Mouse (Mus musculus) brain, adult 2 months (tissue): ENCODE measurements at regions not wholly inside any gene's neighbourhood (a gene's known extent, or its start where the extent isn't known, plus 50 kb on each side); places are given as distances from the start of the nearest gene placed in this dataset.

Source experiments
- DNase-seq: peaks from one replicate; pipeline ENCODE4 v3.0.0; 2011; ENCODE audit warnings: low read depth, low spot score

- DNase-seq: peak; percentile 10
Measured at GRCm38 (mm10) chr6:94957990-94958389, 159.1 kb upstream of the Kbtbd8 start.

GRCm38 (mm10) chr6:94957172-94957668 lies 159.8 kb upstream of the Kbtbd8 start:
- no peak for DNase-seq

DNA sequence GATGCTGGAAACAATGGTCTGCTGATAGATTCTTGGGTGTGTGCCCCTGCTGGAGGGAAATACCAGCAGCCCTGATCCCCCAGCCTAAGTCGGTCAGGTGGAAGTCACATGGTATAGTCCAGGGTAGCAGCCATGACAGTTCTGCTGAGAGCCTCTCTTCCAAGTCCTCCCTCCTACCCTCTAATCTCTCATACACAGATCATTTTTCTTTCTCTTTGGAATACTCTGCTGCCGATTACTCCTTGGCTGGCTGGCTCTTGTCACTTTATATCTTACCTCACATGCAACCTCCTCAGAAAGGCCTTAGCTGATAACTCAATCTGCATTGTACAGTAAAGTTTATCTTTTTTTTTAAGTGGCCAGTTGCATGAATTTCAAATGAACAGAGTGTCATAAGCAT lies 162.5 kb upstream of the Kbtbd8 start:
- DNase-seq: no peak

DNA sequence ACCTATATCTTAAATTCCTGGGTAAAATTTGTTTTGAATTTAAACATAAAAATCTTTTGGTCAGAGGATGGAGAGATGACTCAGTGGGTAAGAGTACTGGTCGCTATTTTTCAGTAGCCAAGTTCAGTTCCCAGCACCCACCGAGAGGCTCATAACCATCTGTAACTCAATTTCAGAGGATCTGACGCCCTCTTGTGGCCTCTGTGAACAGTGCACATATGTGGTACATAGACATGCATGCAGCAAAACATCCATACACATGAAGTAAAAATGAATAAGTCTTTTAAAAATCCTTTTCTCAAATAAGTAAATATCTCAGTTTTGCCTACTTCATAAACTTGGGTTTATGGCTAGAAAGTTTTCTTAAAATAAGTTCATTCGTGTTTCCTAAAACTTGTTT lies 163.4 kb upstream of the Kbtbd8 start:
- DNase-seq: no peak

- no peak for DNase-seq
Measured at GRCm38 (mm10) chr6:94951971-94952768, 164.9 kb upstream of the Kbtbd8 start.

DNA sequence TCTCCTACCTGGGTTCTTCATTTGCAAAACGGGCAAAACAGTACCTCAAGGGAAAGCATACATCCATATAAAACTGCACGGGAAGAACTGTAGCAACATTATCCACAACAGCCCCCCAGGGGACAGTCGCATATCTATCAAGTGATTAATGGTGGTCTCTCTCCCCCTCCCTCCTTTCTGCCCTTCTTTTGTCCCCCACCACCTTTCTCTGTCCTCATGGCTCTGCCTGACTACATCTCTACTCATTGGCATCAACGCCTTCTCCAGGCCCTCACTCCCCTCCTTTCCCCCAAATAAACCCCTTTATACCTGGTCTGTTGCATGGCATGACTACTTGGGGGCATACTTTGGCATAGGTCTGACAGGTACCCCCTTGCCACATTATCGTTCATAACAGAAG lies 166.1 kb upstream of the Kbtbd8 start:
- no peak for DNase-seq

DNA sequence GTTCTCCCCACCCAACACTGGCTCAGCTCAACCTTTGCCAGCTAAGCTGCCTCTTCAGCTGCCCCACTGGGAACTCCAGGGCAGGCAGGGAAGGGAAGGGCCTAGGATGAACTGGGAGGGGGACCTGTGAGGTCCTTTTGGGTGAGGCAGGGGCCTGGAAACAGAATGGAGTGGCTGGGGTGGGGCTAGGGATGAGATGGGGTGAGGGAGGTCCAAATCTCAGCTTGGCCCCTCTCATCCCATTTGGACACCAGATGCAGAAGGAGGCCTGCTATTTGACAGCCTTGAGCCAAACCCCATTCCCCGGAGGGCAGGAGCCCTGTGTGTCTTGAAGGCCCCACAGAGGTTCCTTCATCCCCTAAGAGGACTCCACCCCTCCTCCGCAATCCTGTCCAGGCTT lies 166.7 kb upstream of the Kbtbd8 start:
- DNase-seq: no peak

GRCm38 (mm10) chr6:94946352-94946900 lies 170.6 kb upstream of the Kbtbd8 start:
- no peak for DNase-seq

- DNase-seq: no peak
Measured at GRCm38 (mm10) chr6:94945715-94946114, 171.3 kb upstream of the Kbtbd8 start.

DNA sequence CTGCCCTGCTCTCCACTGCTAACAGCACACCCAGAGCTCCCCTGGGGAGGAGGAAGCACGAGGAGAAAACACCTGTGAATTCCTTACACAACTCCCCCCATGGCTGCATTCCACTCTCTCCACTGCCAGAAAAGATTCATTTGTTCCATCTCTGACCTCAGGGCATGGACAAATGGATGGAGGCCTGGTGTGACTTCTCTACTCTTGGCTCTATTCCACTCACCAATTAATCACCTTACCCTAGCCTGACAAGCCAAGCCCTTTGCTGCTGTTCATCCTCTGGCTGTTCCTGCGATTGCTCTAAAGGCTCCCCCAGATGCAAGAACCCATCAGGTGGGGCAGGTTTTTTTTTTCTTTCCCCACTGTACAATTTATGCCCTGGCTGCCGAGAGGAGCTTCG lies 172.8 kb upstream of the Kbtbd8 start:
- no peak for DNase-seq

DNA sequence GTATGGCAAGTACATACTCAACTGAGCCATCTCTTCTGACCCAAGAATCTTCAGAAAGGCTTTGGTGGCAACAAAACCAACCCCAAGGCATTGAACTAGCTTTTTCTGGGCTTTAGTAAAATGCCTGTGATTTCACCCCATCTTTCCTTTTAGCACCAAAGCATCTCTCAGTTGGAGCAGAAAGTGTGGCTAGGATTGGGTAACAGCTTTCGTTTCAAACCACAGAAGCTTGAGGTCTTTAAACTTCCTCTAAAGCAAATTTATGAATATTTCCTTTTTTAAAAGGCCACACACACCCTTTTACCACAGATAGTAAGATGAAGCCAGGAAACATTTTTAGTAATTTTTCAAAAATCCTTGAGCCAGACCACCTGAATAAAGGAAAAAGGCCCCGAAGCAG lies 178.1 kb upstream of the Kbtbd8 start:
- DNase-seq: no peak

DNA sequence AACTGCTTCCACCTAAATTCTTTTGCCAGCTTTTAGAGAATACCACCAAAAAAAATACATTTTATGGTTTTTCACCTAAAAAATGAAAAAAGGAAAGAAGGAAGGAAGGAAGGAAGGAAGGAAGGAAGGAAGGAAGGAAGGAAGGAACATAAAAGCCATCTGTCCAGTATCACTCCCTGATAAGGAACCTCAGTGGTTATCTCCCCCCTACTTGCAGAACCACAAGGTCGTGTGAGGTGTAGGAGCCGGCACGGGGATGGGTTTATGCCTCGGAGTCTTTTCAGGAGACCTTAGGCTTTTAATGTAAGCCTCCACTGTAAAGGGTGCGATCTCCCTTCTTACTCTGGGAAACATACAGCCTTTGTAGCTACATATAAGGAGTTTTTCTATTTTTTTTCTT lies 180.8 kb upstream of the Kbtbd8 start:
- DNase-seq: no peak

- DNase-seq: no peak
Measured at GRCm38 (mm10) chr6:94935706-94936105, 181.3 kb upstream of the Kbtbd8 start.

- no peak for DNase-seq
Measured at GRCm38 (mm10) chr6:94927811-94928210, 189.2 kb upstream of the Kbtbd8 start.

GRCm38 (mm10) chr6:94926652-94927211 lies 190.3 kb upstream of the Kbtbd8 start:
- no peak for DNase-seq

DNA sequence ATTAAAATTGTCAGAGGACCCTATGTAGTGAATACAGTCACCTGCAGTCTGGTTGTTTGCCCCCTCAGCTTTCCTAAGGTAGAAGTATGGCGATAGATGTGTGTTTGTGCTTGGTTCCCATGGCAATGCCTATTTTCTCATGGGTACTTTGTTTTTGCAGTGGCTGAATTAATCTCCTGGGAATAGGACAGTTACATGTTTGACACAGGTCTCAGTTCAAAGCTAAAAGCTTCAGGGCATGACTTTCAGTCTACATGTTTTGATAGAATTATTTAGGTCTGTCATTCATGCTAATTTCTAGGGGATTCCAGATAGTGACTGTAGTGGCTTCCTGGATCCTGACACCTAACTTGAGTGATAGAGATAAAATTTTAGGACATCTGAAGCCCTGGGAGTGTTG lies 191.6 kb upstream of the Kbtbd8 start:
- DNase-seq: no peak

- no peak for DNase-seq
Measured at GRCm38 (mm10) chr6:94924338-94925039, 192.6 kb upstream of the Kbtbd8 start.

DNA sequence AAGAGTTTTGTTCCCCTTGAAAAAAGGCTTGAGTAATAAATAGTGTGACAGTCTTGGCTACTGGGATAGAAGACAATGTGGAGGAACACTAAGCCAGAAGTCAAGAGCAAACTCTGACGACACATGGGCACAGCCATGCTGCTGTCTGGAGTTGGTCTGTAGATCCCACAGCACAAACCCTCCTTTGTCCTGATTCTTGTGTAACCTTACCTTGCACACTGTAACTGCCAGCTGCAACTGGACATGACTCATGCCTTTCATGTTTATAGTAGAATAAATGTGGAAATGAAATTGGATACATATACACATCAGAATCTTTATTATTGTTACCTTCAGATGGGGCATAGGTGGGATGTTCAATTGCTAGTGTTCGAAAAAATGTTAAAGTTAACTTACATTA lies 195.3 kb upstream of the Kbtbd8 start:
- DNase-seq: no peak

DNA sequence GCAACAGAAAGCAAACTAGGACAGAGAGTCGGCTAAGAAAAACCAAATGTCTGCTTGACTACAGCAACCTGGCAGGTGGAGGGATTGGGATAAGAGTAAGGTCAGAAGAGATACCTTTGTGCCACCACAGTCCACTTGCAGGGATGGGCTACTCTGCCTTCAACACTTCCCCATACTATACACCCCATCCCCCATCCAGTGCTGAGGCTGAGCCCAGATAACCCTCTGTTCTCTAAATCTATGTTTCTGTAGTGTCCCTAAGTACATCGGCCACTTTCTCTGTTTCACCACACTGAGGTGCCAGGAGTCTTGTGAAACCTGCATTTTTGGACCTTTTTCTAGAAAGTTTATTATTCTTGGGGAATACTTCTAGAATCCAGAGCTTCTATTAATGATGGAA lies 196.3 kb upstream of the Kbtbd8 start:
- DNase-seq: no peak

DNA sequence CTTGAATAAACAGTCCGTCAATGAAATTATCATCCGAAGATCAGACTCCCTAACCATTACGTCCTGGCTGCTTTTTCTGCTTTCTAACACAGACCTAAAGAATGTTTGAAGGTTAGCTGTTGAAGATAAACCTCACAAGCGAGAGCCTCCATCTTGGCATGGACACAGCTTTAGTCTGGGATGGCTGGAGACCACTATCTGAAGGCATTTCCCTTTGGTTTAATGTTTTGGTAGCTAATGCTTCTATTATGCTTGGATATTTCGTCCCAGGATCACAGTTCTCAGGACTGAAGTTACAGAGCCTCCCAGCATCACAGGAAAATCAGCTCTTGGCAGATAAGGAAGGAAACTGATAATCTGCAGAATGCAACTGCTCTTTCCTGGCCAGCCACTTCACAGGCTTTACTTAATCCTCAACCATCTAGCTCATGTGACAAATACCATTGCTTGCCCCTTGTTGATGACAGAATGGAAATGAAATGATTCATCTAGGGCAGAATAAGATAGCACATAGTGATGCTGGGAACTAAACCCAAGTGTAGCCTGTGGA lies 197.8 kb upstream of the Kbtbd8 start:
- no peak for DNase-seq

GRCm38 (mm10) chr6:94915842-94916620 lies 201.0 kb upstream of the Kbtbd8 start:
- peak; percentile 25 for DNase-seq
